Mouse (Mus musculus): Measurements from ENCODE around the gene Fanci.

Fanci gene

GRCm38 (mm10) chr7:79387991-79388390 is 3.7 kb upstream of the Fanci start:
- DNase-seq (ENCODE audit: low spot score): no peak

GRCm38 (mm10) chr7:79388671-79389206 is 3.0 kb upstream of the Fanci start:
- DNase-seq (ENCODE audit: low spot score): no peak

- no peak for DNase-seq (ENCODE audit: low spot score)
Measured at GRCm38 (mm10) chr7:79390141-79390708, 1.5 kb upstream of the Fanci start.

GRCm38 (mm10) chr7:79391471-79391870 is 258 bp upstream of the Fanci start:
- no peak for DNase-seq (ENCODE audit: low spot score)

- DNase-seq (ENCODE audit: low spot score): no peak
Measured at GRCm38 (mm10) chr7:79392860-79393513, 1.3 kb downstream of the Fanci start.

DNA sequence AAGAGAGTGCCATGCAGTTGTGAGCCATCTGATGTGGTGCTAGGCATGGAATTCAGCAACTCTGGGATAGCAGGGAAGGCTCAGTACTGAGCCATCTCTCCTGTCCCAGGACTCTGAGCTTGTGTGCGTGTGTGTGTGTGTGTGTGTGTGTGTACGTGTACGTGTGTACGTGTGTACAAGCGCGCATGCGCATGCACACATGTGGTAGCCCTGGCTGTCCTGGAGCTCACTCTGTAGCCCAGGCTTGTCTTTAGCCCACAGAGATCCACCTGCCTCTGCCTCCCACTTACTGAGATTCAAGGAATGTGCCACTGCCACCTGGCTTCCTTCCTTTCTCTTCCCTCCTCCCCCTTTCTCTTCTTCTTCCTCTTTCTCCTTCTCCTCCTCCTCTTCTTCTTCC is 2.2 kb downstream of the Fanci start:
- DNase-seq (ENCODE audit: low spot score): no peak

GRCm38 (mm10) chr7:79394666-79395065 is 2.9 kb downstream of the Fanci start:
- no peak for DNase-seq (ENCODE audit: low spot score)

DNA sequence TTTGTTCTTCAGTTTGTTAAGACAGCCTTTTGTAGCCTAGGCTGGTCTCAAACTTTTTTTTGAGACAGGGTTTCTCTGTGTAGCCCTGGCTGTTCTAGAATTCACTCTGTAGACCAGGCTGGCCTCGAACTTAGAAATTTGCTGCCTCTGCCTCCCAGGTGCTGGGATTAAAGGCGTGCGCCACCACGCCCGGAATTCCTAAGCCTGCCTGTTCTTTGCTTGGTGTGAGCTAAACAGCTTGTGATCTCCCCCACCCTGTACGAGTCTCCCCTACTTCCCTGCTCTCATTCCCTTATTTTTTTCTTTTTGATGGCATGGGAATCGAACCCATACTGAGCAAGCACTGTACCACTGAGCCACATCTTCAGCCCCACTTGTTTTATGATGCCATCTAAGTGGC is 3.5 kb downstream of the Fanci start:
- no peak for DNase-seq (ENCODE audit: low spot score)

DNA sequence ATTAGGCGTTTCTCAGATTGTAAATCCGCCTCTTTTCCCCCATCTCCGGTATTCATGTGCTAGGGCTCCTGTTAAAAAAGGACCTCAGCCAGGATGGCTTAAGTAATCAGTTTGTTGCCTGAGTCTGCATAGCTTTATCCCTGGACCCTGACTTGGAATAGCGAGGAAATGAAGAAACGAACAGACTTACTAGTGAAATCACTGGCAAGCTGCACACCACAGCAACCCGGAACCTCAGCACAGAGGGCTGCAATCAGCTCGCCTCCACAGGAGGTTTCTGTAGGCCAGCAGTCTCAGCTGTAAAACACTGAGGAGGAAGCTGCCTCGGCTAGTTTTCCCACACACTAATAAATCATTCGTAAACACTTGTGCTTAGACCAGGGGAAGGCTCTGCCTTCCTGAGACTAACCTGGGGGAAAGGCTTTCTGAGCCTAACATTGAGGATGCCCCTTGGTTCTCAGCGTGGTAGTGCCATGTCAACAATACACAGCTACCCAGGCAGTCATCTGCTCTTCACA is 5.8 kb downstream of the Fanci start:
- no peak for DNase-seq (ENCODE audit: low spot score)

DNA sequence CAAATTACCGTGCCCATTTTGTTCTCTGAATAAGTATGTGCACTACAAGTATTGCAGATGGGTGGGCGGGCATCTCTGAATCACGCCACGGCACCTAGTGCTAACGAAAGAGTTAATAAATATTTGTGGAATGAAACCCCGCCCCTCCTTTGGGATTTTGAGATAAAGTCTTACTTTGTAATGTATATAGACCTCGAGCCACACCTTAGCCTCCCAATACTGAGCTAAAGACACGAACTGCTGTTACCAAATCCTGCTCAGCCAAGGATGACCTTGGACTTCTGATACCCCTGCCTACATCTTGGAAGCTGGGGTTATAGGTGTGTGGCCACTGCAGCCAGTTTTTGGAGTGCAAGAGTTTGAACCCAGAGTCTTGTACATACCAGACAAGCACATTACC is 6.7 kb downstream of the Fanci start:
- DNase-seq (ENCODE audit: low spot score): no peak

DNA sequence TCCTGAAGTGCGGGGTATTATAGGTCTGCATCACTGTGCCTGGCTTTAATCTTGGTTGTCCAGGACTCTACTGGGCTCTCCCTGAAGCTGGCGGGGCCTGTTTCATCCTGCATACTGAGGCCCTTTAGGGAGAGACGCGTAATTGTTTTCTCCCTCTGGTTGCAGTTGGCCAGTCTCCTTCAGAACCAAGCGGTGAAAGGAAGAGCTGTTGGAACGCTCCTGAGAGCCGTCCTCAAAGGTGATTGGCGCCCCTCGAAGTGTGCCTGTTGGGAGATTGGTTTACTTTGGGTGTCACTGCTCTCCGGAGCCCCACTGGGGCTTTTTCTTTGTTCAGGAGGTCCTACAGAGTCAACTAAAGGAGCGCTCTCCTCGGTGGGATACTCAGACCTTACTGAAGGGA is 7.2 kb downstream of the Fanci start:
- DNase-seq (ENCODE audit: low spot score): no peak

DNA sequence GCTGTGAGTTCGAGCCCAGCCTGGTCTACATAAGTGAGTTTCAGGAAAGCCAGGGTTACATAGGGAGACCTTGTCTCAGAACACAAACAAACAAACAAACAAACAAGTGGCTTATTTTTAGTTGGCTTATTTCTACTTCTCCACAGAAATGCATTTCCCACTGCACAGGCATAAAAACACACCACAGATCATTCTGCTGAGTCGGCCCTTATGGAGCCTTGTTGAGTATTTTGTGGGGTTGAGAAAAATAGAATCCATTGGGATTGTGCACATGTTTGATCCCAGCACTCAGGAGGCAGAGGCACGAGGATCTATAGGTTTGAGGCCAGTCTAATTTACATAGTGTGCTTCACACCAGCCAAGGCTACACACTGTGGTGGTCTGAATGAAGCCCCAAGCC is 8.6 kb downstream of the Fanci start:
- no peak for DNase-seq (ENCODE audit: low spot score)

- no peak for DNase-seq (ENCODE audit: low spot score)
Measured at GRCm38 (mm10) chr7:79414449-79415375, 23.0 kb downstream of the Fanci start.

- DNase-seq (ENCODE audit: low spot score): no peak
Measured at GRCm38 (mm10) chr7:79419950-79420349, 28.2 kb downstream of the Fanci start.

DNA sequence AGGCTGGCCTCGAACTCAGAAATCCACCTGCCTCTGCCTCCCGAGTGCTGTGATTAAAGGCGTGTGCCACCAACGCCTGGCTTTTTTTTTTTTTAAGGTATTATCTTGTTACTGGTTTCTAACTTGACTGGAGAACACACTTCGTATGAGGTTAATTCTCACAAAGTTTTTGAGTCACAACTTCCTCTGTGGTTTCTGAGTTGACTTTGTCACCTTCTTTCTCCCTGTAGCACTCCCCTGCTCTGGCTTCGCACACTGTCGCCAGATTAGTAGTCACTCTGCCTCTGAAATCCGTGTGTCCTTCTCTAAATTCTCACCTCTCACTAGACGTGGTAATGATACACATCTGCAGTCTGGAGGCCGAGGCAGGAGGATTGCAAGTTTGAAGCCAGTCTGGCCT is 31.1 kb downstream of the Fanci start:
- DNase-seq (ENCODE audit: low spot score): no peak

DNA sequence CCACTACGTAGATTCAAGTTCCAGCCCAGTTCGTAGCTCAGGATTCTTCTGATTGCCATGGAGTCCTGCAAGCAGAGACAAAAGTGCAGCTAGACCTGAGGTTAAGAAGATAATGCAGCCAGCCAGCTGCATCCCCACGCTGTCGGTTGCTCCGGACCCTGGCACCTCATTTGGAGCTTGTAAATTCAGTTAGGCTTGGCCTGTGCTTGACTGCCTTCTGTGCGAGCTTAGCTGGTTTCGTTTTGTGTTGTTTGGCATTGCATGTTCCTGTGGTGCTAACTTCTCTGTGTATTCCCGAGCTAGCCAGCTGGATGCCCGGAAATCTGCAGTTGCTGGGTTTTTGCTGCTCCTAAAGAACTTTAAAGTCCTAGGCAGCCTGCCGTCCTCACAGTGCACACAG is 34.1 kb downstream of the Fanci start:
- no peak for DNase-seq (ENCODE audit: low spot score)

DNA sequence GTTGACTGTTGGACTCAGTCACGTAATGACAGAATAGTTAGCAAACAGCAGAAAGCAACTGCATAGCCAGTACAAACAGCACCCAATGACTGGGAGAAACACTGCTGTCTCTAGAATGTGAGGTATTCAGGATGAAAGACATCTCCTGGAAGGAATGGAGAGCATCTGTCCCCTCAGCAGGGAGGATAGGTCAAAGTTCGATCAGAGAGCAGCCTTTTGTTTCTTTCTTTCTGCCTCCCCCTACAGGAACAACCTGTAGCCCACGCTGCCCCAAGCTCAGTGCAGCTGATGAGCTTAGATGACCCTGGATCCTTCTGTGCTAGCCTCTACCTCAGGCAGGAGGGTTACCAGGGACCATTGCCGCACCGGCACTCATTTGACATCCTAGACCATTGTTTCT is 36.5 kb downstream of the Fanci start:
- no peak for DNase-seq (ENCODE audit: low spot score)

GRCm38 (mm10) chr7:79440035-79440434 is 48.3 kb downstream of the Fanci start:
- no peak for DNase-seq (ENCODE audit: low spot score)

- DNase-seq (ENCODE audit: low spot score): no peak
Measured at GRCm38 (mm10) chr7:79447048-79447447, 55.3 kb downstream of the Fanci start.

DNA sequence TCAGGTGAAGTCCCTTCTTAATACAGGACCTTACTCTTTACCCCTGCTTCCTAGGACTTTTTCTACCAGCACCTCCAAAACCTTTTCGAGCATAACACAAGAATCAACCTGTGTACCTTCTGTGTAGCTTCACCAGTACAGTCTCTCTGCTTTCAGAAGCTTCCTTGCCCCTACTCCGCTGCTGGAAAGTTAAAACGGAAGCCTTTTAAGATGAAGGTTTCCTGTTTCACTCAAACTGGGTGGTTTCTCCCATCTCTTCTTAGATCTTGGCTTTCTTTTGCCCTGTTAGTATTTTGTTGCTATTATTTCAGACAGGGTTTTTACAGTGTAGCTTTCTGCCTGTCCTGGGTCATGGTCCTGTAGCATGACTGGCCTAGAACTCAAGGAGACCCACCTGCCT is 55.8 kb downstream of the Fanci start:
- DNase-seq (ENCODE audit: low spot score): no peak

DNA sequence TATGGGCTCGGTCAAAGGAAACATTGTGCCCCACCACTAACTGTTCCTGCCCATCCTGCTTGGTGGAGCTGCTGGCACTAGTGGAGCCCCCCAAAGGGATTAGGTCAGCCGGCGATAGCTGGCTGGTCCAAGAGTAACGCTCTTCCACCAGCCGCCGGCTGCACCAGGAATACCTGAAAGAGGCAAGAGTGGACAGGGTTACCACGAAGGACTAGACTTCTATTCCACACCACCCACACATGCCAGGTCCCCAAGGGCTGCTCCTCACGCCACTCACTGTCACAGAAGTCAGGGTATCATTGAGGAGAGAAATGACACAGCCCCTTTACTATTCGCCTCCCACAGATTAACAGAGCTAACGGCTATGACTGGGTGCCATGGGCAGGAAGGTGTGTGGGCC is 70.0 kb downstream of the Fanci start:
- DNase-seq (ENCODE audit: low spot score): no peak

DNA sequence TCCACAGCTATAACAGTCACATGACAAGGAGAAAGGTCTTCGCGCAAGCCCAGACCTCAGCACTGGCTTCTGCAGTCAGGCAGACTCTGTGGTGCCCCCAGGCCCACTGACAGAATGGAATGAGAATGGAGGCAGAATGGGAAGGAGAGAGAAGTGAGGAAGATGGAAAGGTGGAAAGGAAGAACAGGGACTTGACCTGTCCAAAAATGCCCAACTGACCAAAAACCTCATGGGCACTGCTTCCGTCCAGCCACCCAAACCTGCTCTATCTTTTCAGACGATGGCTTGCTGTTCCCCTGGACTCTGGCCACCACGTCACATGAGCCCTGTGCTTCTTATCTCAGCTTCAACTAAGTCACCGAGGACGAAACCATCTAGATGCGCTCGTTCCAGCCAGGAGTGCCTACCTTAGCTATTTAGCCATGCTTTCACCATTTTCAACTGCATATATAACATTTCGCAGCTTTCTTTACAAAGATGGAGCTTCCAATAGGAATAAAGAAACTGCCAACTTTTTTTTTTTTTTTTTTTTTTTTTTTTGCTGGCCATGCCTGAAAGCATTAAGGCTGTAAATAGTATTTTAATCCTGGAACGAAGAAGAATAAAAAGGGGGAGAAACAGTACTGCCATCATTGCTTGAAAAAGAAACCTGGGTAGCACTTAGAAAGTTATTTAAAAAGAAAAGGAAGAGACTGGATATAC is 71.8 kb downstream of the Fanci start:
- DNase-seq (ENCODE audit: low spot score): no peak
